Mouse (Mus musculus) myocyte (in vitro differentiated cells): Measurements from ENCODE around the gene Tek. TPM values are rescaled to one million over a fixed set of nuclear protein-coding genes. Genes with fewer than 3 reads are reported as not detected.
A peak's percentile ranks its signal among the peaks of the same experiment; 100 is the strongest.

Source experiments
- H3K27me3 ChIP-seq: one replicate; pipeline ENCODE4 v1.6.1; 2011; ENCODE audit not compliant: control insufficient read depth, insufficient read depth, insufficient read length
- H3K36me3 ChIP-seq: one replicate; pipeline ENCODE4 v1.6.1; 2011; ENCODE audit not compliant: control insufficient read depth, insufficient read depth
- H3K4me2 ChIP-seq: one replicate; pipeline ENCODE4 v1.6.1; 2011; ENCODE audit warnings: low read depth, control low read depth
- H3K4me3 ChIP-seq: one replicate; pipeline ENCODE4 v1.5.1; 2011; ENCODE audit warnings: mild to moderate bottlenecking, control low read depth, moderate library complexity
- H3K79me2 ChIP-seq: one replicate; pipeline ENCODE4 v1.6.1; 2011; ENCODE audit not compliant: control insufficient read depth, insufficient read depth
- H3ac ChIP-seq: one replicate; pipeline ENCODE4 v1.6.1; 2011; ENCODE audit not compliant: control insufficient read depth, insufficient read length
- CEBPB ChIP-seq: IDR thresholded peaks from 2 replicates; pipeline ENCODE4 v1.6.1; 2011; ENCODE audit warnings: mild to moderate bottlenecking, moderate library complexity; ENCODE audit not compliant: poor library complexity, insufficient read depth, severe bottlenecking
- E2F4 ChIP-seq: IDR thresholded peaks from one replicate; pipeline ENCODE4 v1.6.1; 2011; ENCODE audit warnings: mild to moderate bottlenecking, control low read depth, moderate library complexity; ENCODE audit not compliant: insufficient read depth
- MAX ChIP-seq: IDR thresholded peaks from one replicate; pipeline ENCODE4 v1.6.1; 2011; ENCODE audit warnings: low read depth, mild to moderate bottlenecking, control low read depth
- MYOD1 ChIP-seq, 3 experiments: IDR thresholded peaks; one replicate each; pipeline ENCODE4 v1.6.1; 2011; ENCODE audit warnings: control low read depth in 2 of 3, low read depth in 2 of 3, mild to moderate bottlenecking in 2 of 3, moderate library complexity in 1 of 3; ENCODE audit not compliant: insufficient read length in 2 of 3, control insufficient read depth in 1 of 3
- MYOG ChIP-seq, 3 experiments: IDR thresholded peaks; one replicate each; pipeline ENCODE4 v1.6.1; 2011; ENCODE audit warnings: control low read depth in 2 of 3, low read depth in 2 of 3, mild to moderate bottlenecking in 2 of 3; ENCODE audit not compliant: insufficient read length in 2 of 3, control insufficient read depth in 1 of 3, insufficient read depth in 1 of 3
- POLR2A ChIP-seq: IDR thresholded peaks from one replicate; pipeline ENCODE4 v1.6.1; 2011; ENCODE audit warnings: low read depth, mild to moderate bottlenecking, control low read depth, moderate library complexity; ENCODE audit not compliant: insufficient read length
- POLR2AphosphoS2 ChIP-seq: IDR thresholded peaks from one replicate; pipeline ENCODE4 v1.6.1; 2011; ENCODE audit warnings: low read depth, control low read depth; ENCODE audit not compliant: insufficient read length
- REST ChIP-seq: IDR thresholded peaks from one replicate; pipeline ENCODE4 v1.6.1; 2011; ENCODE audit warnings: mild to moderate bottlenecking, control low read depth, moderate library complexity; ENCODE audit not compliant: insufficient read depth, insufficient read length
- SRF ChIP-seq: IDR thresholded peaks from one replicate; pipeline ENCODE4 v1.6.1; 2011; ENCODE audit warnings: low read depth; ENCODE audit not compliant: control insufficient read depth, insufficient read length
- TCF12 ChIP-seq: IDR thresholded peaks from one replicate; pipeline ENCODE4 v1.6.1; 2011; ENCODE audit warnings: mild to moderate bottlenecking, control low read depth; ENCODE audit not compliant: poor library complexity, insufficient read depth, severe bottlenecking
- TCF3 ChIP-seq: IDR thresholded peaks from one replicate; pipeline ENCODE4 v1.6.1; 2011; ENCODE audit warnings: low read depth, control low read depth; ENCODE audit not compliant: insufficient read length
- USF1 ChIP-seq: IDR thresholded peaks from one replicate; pipeline ENCODE4 v1.6.1; 2011; ENCODE audit warnings: low read depth, mild to moderate bottlenecking, control low read depth, moderate library complexity
- polyA plus RNA-seq: library from polyadenylated mRNA; unstranded; fragments of >200 nt; fragmentation: generic; extraction: Trizol; gene quantifications from one replicate; pipeline ENCODE4 v1.2.1, GENCODE M21; 2012; ENCODE audit warnings: missing spikeins

Gene Tek
- polyA plus RNA-seq, 1 experiment, result 0.05 TPM

DNA sequence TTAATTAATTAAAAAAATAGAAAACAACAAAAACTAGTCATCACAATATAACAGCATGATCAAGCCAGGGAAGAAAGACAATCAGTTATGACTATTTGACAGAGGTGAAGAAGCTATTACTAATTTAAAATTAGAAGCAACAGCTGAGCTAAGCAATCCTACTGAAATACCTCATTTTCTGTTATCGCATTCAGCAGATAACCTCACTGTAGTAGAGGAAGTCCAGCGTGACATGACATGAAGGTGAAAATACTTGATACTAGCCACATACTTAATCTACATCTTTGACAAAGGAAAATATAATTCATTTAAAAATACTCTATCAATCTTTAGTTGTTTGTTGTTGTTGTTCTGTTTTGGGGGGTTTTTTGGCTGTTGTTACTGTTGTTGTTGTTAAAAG lies 28.1 kb upstream of the Tek start:
- no peak overlapping the region for H3K4me2 ChIP-seq
- no peak overlapping the region for H3ac ChIP-seq
- H3K27me3 ChIP-seq, result no peaks in the 10 kb centered on the region
- H3K36me3 ChIP-seq, result no peaks in the 10 kb centered on the region
- H3K4me3 ChIP-seq, result no peak overlapping the region
- H3K79me2 ChIP-seq, result no peaks in the 10 kb centered on the region
- TF ChIP-seq POLR2A (no peak), SRF (no peak), POLR2AphosphoS2 (no peak), TCF12 (no peak), MYOD1 (IDR thresholded peaks at IDR 0.05; ENCODE audit: control insufficient read depth in 1 of 3, insufficient read length in 2 of 3, low read depth in 2 of 3) (no peak), E2F4 (no peak), USF1 (no peak), CEBPB (no peak), TCF3 (no peak)

DNA sequence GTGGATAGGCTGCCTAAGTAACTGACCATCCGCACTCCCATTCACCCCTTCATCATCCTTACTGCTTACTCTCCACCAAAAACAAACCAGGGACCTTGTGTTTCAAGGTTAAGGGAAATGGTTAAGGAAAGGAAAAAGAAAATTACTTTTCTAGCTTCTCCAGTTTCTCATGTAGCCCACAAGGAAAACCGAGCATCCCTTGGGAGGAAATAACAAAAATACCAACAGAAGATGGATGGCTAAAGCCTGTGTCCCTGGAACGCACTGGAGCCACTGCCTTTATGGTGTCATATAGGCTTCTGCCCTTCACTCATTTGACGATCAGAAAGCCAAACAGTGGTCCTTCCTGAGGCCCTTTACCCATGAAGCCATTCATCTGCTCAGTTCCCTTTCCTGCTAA lies 27.7 kb upstream of the Tek start:
- Histone ChIP-seq H3K4me2 (no peak overlapping the region), H3K4me3 (no peak overlapping the region), H3K79me2 (no peaks in the 10 kb centered on the region), H3K27me3 (no peaks in the 10 kb centered on the region), H3K36me3 (no peaks in the 10 kb centered on the region), H3ac (no peak overlapping the region)
- TF ChIP-seq MAX (no peak), MYOD1 (IDR thresholded peaks at IDR 0.05; ENCODE audit: control insufficient read depth in 1 of 3, insufficient read length in 2 of 3, low read depth in 2 of 3) (no peak), E2F4 (no peak), USF1 (no peak), POLR2AphosphoS2 (no peak), POLR2A (no peak), MYOG (IDR thresholded peaks at IDR 0.05; ENCODE audit: control insufficient read depth in 1 of 3, insufficient read depth in 1 of 3, insufficient read length in 2 of 3, low read depth in 2 of 3) (no peak), SRF (no peak), REST (no peak), TCF12 (no peak), CEBPB (no peak), TCF3 (no peak)

DNA sequence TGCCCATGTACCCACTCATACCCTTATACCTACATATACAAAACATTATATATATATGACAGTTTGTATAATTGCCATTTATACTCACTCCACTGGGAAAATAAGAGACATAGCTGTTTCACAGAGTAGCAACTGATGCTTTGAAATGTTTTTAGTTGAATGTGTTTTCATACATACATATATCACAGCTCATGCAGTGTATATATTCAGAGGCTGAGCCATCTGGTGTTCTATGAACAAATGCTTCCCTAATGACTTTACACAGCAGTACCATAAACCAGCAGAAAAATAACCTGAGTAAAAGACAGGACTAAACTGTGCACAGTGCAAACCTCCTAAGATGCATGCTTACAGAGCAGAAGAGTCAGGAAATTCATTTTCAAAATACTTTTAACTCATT lies 25.3 kb upstream of the Tek start:
- no peaks in the 10 kb centered on the region for H3K27me3 ChIP-seq
- H3K4me2 ChIP-seq, result no peak overlapping the region
- no peak overlapping the region for H3ac ChIP-seq
- TF ChIP-seq REST (no peak), TCF3 (no peak), POLR2AphosphoS2 (no peak), E2F4 (no peak), USF1 (no peak), CEBPB (no peak), POLR2A (no peak), SRF (no peak), MYOG (IDR thresholded peaks at IDR 0.05; ENCODE audit: control insufficient read depth in 1 of 3, insufficient read depth in 1 of 3, insufficient read length in 2 of 3, low read depth in 2 of 3) (no peak), TCF12 (no peak), MYOD1 (IDR thresholded peaks at IDR 0.05; ENCODE audit: control insufficient read depth in 1 of 3, insufficient read length in 2 of 3, low read depth in 2 of 3) (no peak)
- no peaks in the 10 kb centered on the region for H3K36me3 ChIP-seq
- H3K79me2 ChIP-seq, result no peaks in the 10 kb centered on the region
- H3K4me3 ChIP-seq, result no peak overlapping the region

DNA sequence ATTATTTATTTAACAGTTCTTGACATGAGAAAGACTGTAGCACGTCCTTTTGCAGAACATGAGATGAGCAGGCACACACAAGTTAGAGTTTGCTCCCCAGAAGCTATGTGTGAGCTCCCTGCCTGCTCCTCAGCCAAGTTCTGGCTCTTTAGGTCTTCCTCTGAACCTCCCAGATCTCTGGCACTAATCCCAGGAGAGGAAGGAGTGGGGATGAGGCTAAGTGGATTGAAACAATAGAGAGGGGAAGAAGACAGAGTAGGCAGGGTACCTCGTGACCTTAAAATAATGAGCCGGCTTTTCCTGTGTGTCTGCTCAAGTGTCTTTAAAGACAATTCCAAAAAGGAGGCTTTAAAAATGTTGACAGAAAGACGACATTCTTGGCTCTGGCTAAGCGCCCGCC lies 23.9 kb upstream of the Tek start:
- peak overlapping the region; percentile 12 for H3K4me2 ChIP-seq
- no peaks in the 10 kb centered on the region for H3K27me3 ChIP-seq
- H3ac ChIP-seq, result no peak overlapping the region
- no peaks in the 10 kb centered on the region for H3K79me2 ChIP-seq
- TF ChIP-seq REST, result no peak
- no peak for TF ChIP-seq POLR2AphosphoS2
- H3K36me3 ChIP-seq, result no peaks in the 10 kb centered on the region
- H3K4me3 ChIP-seq, result no peak overlapping the region

DNA sequence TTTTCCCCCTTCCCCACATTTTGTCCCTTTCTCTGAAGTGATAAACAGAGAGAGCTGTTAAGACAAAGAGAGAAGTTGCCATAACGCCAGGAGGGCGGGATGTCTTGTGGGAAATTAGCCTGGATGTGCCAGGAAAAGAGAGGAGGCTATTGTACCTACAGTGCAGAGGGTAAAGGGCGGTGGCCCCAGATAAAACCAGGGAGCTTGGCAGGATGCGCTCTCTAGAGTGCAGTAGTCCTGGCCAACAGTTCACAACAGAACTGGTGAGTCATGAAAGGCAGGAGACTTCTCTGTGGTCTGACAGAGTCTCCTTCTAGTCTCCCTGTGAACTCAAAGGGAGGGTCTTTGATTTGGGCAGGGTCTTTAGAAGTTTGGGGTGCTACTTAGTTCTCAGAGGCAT lies 13.3 kb upstream of the Tek start:
- Histone ChIP-seq H3K27me3 (no peaks in the 10 kb centered on the region), H3K36me3 (no peaks in the 10 kb centered on the region), H3ac (no peak overlapping the region), H3K79me2 (no peaks in the 10 kb centered on the region), H3K4me3 (no peak overlapping the region), H3K4me2 (no peak overlapping the region)
- TF ChIP-seq E2F4, result no peak
- TF ChIP-seq CEBPB, result no peak
- TF ChIP-seq TCF12, result no peak
- no peak for TF ChIP-seq MYOD1 (IDR thresholded peaks at IDR 0.05; ENCODE audit: control insufficient read depth in 1 of 3, insufficient read length in 2 of 3, low read depth in 2 of 3)
- no peak for TF ChIP-seq MAX
- no peak for TF ChIP-seq USF1

DNA sequence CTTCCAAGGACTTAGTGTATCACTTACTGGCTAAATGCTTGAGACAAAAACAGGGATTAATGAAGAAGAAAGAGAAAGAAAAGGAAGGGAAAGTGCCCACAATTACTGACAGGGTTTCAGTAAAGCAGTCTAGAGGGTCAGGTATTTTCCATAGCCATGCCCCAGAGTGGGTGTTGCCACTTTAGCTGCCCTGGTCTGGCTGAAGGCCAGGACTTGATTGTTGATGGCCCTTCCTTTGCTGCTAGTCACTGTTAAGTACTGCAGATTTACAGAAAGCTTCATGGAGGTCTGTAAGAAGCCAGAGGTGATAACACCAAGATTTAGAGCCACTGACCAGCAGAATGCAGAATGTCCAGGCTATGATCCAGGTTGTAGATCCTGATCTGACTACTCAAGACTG lies 6.4 kb upstream of the Tek start:
- no peak overlapping the region for H3K4me2 ChIP-seq
- TF ChIP-seq MYOD1 (IDR thresholded peaks at IDR 0.05; ENCODE audit: control insufficient read depth in 1 of 3, insufficient read length in 2 of 3, low read depth in 2 of 3) (no peak), CEBPB (no peak), POLR2A (no peak), TCF12 (no peak), E2F4 (no peak), SRF (no peak), MAX (no peak), POLR2AphosphoS2 (no peak), MYOG (IDR thresholded peaks at IDR 0.05; ENCODE audit: control insufficient read depth in 1 of 3, insufficient read depth in 1 of 3, insufficient read length in 2 of 3, low read depth in 2 of 3) (no peak), REST (no peak), TCF3 (no peak)
- no peaks in the 10 kb centered on the region for H3K27me3 ChIP-seq

More for the DNA sequence above, 6.4 kb upstream of the Tek start:
- H3K79me2 ChIP-seq, result no peaks in the 10 kb centered on the region
- H3K4me3 ChIP-seq, result no peak overlapping the region
- H3ac ChIP-seq, result no peak overlapping the region
- no peaks in the 10 kb centered on the region for H3K36me3 ChIP-seq
